Mouse (Mus musculus) CD4-positive naive resting alpha-beta T cell, adult 76 days (primary cell): ENCODE data around the gene Arhgef12. TPM values are rescaled to one million over a fixed set of nuclear protein-coding genes. Genes with fewer than 3 reads are reported as not detected.

Experiments
- total RNA-seq: library from RNA; stranded (reverse); gene quantifications from one replicate; pipeline ENCODE4 v1.2.4, GENCODE M21; 2023

Arhgef12 gene
- 9.6 TPM for total RNA-seq

DNA sequence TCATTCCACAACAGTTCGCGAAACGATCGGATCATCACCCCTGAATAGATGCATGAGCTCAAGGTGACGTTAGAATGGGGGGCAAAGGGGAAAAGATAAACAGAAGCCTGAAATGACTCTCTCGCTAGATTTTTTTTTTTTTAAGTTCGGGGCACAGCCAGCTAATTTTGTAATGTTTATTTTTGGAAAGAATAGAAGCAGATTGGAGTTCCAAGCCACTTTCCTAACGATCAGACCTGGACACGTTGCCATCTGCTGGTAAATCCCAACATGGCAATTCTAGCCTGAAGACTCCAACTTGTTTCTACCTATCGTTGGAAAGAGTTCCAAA is at the start of gene Arhgef12:
Gene Arhgef12, minus strand, starts transcription at position 53 of the 331 bp plus-strand sequence.

DNA sequence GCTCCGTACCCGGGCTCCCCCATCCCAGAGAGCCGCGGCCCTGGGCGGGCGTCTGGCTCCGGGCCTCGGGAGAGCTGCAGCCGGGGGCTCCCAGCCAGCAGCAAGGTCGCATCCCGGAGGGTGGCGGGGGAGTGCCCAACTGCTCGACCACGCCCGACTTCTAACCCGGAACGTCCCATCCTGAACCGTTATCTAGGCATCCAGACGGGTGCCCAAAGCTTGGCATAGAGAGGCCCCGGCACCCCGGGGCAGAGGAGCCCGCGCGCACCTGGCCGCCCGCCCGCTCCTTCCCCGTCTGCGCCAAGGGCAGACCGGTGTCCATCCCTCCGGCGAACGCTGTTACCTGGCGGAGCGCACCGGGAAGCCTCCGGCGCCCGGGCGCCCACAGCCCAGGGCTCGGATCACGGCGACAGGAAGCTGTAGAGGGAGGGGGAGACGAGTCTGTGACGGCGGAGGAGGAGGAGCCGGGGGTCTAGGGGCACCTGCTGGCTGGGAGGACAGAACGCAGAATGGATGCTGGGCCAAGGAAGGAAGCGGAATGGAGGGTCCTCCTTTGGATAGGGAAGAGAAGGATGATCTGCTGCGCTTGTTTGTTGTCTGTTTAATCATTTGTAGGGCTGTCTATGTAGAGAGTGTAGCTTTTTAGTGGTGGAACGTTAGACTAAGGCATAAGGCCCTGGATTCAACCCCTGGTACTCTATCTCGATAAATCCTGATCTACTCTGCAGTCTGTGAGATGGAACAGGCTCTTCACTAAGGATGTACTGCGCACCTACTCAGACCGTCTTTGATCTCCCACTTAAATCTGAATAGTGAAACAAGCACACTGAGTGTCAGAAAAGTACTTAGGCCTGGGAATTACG is 9.3 kb upstream of the Arhgef12 start, which contains the start of gene Tmem136:
Gene Tmem136, minus strand, starts transcription at position 437 of the 863 bp plus-strand sequence.

DNA sequence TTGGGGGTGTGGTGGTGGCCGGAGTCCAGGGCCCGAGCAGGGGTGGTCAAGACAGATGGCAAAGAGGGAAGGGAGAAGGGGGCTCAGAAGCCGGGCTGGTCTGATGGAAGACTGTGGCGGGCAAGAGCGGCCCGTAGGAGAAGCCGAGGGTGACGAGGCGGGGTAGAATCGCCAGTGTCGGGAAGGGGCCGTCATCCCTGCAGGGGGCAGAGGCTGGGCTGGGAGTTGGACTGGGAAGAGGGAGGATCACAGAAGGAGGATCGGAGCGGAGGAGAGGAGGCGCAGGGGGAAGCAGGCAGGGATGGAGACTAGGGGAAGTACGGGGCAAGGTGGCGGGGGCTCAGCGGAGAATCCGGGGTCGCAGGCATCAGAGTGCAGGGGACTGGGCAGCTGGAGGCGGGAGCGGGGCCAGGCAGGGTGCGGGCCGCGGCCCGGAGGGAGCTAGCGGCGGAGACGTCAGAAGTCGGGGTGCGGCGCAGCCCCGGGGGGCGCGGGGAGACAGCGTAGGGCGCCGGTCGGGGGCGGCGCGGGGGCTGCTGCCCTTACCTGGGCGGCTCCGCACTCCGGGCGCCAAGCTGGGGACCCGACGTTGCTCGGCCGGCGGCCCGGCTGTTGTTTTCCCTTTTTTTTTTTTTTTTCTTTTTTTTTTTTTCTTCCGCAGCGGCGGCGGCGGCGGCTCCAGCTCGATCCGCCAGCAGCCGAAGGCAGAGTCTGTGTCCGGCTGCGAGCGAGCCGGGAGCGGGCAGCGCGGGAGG is 163.1 kb downstream of the Arhgef12 start, which contains the start of gene Grik4:
Gene Grik4, minus strand, starts transcription at position 713 of the 755 bp plus-strand sequence.

Other genes with a start within 250 kb of the Arhgef12 start
- not detected for gene Grik4, start 162.7 kb downstream of the Arhgef12 start, total RNA-seq
- 1.1 TPM for gene Tmem136, start 9.3 kb upstream of the Arhgef12 start, total RNA-seq
- not detected for gene Pou2f3, start 103.1 kb upstream of the Arhgef12 start, total RNA-seq
- gene Oaf, start 132.7 kb upstream of the Arhgef12 start, total RNA-seq = not detected
- not detected for gene Trim29, start 203.6 kb upstream of the Arhgef12 start, total RNA-seq